Mouse (Mus musculus) hindbrain, embryonic 13.5 days (tissue): ENCODE measurements around the gene Mtf2. TPM values are rescaled to one million over a fixed set of nuclear protein-coding genes. Genes with fewer than 3 reads are reported as not detected.
A peak's percentile ranks its signal among the peaks of the same experiment; 100 is the strongest.
"Not testable (repeated sequence)": the region's sequence is repeated elsewhere in the genome, so short reads cannot be mapped to it uniquely, and the experiment has no call there.

Source experiments
- ATAC-seq: fragments of 200-750 bp; cut with Nextera tagmentation; 2 replicates; pipeline ENCODE4 v1.8.0; 2017; ENCODE audit warnings: moderate TSS enrichment; ENCODE audit not compliant: low FRiP score
- H3K27ac ChIP-seq: fragments of 300-500 bp; sonication (generic); 2 replicates; pipeline ENCODE4 v1.5.1; 2015; ENCODE audit warnings: inconsistent platforms, mild to moderate bottlenecking, moderate library complexity
- H3K27me3 ChIP-seq: fragments of 300-500 bp; sonication (generic); 2 replicates; pipeline ENCODE4 v1.6.1; 2015; ENCODE audit warnings: mild to moderate bottlenecking, inconsistent platforms
- H3K36me3 ChIP-seq: fragments of 300-500 bp; sonication (generic); 2 replicates; pipeline ENCODE4 v1.6.1; 2015; ENCODE audit warnings: mild to moderate bottlenecking, inconsistent platforms
- H3K4me1 ChIP-seq: fragments of 300-500 bp; sonication (generic); replicated peaks from 2 replicates; pipeline ENCODE4 v1.6.1; 2015; ENCODE audit warnings: inconsistent platforms
- H3K4me2 ChIP-seq: fragments of 300-500 bp; sonication (generic); 2 replicates; pipeline ENCODE4 v1.6.1; 2015; ENCODE audit warnings: inconsistent platforms, mild to moderate bottlenecking, moderate library complexity
- H3K4me3 ChIP-seq: fragments of 300-500 bp; sonication (generic); 2 replicates; pipeline ENCODE4 v1.5.1; 2015; ENCODE audit warnings: mild to moderate bottlenecking, inconsistent platforms
- H3K9ac ChIP-seq: fragments of 300-500 bp; sonication (generic); 2 replicates; pipeline ENCODE4 v1.6.1; 2015; ENCODE audit warnings: mild to moderate bottlenecking, inconsistent platforms
- H3K9me3 ChIP-seq: fragments of 300-500 bp; sonication (generic); 2 replicates; pipeline ENCODE4 v1.6.1; 2016; ENCODE audit warnings: inconsistent platforms
- WGBS: fragments of 180-500 bp; shearing (Covaris S2); methylation state at CpG from one replicate; pipeline ENCODE4 v1.1.7; 2015; 5-methylcytosine and 5-hydroxymethylcytosine counted together
- polyA plus RNA-seq: library from polyadenylated mRNA; unstranded; fragments of >200 nt; fragmentation: Nextera tagmentation; extraction: Ambion mirVana; gene quantifications from 2 replicates; pipeline ENCODE4 v1.2.1, GENCODE M21; 2015

The Mtf2 gene
- polyA plus RNA-seq = 119 and 124 TPM in 2 replicates

DNA sequence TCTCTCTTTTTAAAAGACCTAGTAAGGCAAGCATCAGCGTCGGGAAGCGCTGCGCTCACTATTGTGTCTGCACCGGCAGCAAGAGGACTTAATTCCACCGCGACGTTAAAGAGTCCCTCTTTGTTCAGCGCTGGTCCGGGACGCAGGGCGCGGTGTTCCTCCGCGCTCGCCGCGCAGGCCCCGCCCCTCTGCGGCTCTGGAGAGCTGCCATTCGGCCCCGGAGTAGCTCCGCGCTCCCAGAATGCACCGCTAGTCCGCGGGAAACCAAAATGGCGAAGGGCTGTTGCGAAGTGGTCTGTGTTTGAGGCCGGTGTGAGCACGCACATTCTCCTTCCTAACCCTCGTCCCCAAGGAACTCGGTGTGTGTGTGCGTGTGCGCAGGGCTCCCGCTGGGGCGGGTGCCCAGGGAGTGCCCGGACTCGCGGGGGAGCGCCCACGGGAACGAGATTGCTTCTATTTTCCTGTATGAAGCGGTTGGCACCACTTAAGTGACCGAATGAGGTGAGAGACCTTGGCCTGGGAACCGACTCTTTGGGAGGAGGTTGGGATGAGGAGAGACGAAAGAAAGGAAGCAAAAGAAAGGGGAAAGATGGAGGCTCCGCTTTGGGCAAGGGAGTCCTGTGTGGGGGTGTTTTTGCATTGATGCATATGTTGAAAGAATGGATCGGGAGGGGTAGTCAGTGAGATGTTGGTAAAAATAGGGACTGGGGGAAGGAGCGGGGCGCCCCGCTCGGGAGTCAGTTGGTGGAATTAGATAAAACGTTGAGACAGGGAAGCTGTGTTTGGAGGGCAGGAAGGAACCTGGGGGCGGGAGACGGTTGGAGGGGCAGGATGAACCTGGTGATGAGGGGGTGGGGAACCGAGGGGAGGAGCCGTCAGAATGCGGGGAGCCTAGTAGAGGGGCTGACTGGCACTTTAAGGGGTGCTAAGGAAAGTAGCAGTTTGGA, at the start of gene Mtf2:
TSS of gene Mtf2 (plus strand) at position 210 of the 947 bp plus-strand sequence.
- WGBS = under 1% methylated on average over 59 of the region's 59 CpGs
- H3K4me2 ChIP-seq = peak within 1 kb of the TSS; percentile 79
- peaks cover 16% of the 10 kb centered on the region for H3K4me1 ChIP-seq
- peak; percentile 94 for ATAC-seq
- no peaks in the 10 kb centered on the region for H3K27me3 ChIP-seq
- peaks cover 17% of the 10 kb centered on the region for H3K36me3 ChIP-seq
- H3K9me3 ChIP-seq = no peaks in the 10 kb centered on the region
- peak within 1 kb of the TSS; percentile 96 for H3K4me3 ChIP-seq
- peak within 1 kb of the TSS; percentile 99 for H3K9ac ChIP-seq
- H3K27ac ChIP-seq = peak within 1 kb of the TSS; percentile 98

DNA sequence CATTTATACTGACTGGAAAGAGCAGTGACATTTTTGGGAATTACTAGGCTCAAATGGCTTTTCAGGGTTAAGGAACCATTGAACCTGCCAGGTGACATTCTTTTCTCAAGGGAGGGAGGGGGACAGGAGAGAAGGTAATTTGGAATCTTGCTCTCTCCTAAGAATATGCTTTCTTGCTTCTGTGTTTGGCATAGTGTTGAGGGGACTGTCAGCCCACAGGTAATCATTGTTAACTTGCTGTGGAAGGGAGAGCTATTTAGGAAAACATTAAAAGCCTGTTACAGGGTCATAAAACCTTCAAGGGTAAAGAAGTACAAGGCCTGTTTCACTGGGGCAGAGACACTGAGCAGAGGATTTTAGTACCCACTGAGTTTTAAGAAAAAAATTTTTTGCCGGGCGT, 48.2 kb upstream of the Mtf2 start:
- no peak for ATAC-seq
- WGBS = 95% methylated on average over 2 of the region's 2 CpGs

DNA sequence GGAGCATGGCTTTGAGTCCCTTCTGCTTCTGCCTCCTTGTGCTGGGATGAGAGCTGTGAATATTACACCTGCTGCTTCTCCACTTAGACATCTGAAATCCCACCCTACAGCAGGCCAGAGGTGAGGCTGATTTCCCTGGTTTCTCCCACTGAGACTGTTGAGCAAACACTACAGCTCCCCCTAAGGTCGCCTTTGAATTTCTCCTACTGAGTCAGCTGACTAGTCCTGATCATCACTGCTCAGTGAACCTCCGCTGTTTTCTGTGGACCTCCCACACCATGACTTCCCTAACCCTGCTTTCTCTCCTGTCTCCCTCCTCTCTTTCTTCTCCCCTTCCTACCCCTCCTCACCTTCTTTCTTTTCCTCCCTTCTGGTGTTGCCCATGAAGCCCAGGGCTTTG, 46.1 kb upstream of the Mtf2 start:
- no peak overlapping the region for H3K4me2 ChIP-seq
- no peak overlapping the region for H3K9ac ChIP-seq
- no peak overlapping the region for H3K27ac ChIP-seq
- H3K4me3 ChIP-seq = no peak overlapping the region
- no peaks in the 10 kb centered on the region for H3K27me3 ChIP-seq
- no peaks in the 10 kb centered on the region for H3K36me3 ChIP-seq
- 16% methylated on average over 2 of the region's 2 CpGs for WGBS
- ATAC-seq = no peak
- H3K4me1 ChIP-seq = no peaks in the 10 kb centered on the region
- no peaks in the 10 kb centered on the region for H3K9me3 ChIP-seq

More for the DNA sequence above, 48.2 kb upstream of the Mtf2 start:
- Histone ChIP-seq H3K9me3 (no peaks in the 10 kb centered on the region), H3K27me3 (no peaks in the 10 kb centered on the region), H3K9ac (no peak overlapping the region), H3K4me1 (no peaks in the 10 kb centered on the region), H3K4me2 (no peak overlapping the region), H3K36me3 (no peaks in the 10 kb centered on the region), H3K4me3 (no peak overlapping the region), H3K27ac (no peak overlapping the region)

GRCm38 (mm10) chr5:108021346-108021745, 44.1 kb upstream of the Mtf2 start:
- Histone ChIP-seq H3K36me3 (no peaks in the 10 kb centered on the region), H3K4me2 (no peak overlapping the region), H3K9ac (no peak overlapping the region), H3K9me3 (no peaks in the 10 kb centered on the region), H3K27ac (no peak overlapping the region), H3K27me3 (no peaks in the 10 kb centered on the region), H3K4me3 (no peak overlapping the region), H3K4me1 (no peaks in the 10 kb centered on the region)
- 70% methylated on average over 3 of the region's 3 CpGs for WGBS
- no peak for ATAC-seq

DNA sequence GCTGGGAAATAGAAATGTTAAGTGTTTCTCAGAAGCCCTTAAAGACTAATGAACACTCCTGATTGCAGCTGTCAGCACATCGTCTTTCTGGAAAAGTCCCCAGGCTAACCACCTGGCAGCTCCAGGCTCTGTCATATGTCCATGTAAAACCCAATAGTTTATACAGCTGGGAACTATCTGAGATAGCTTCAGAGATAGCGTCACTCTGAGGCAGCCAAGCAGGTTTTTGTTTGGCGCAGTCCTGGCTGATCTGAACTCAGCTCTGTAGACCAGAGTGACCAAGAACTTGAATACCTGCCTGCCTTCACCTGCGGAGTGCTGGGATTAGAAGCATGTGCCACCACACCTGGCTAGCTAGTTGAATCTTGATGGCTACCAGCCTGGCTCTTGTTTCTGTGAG, 37.2 kb upstream of the Mtf2 start:
- no peaks in the 10 kb centered on the region for H3K27me3 ChIP-seq
- no peak overlapping the region for H3K9ac ChIP-seq
- no peak overlapping the region for H3K4me2 ChIP-seq
- ATAC-seq = no peak
- no peak overlapping the region for H3K4me3 ChIP-seq
- H3K36me3 ChIP-seq = no peaks in the 10 kb centered on the region
- WGBS = 90% methylated on average over 4 of the region's 4 CpGs
- H3K4me1 ChIP-seq = no peaks in the 10 kb centered on the region
- H3K27ac ChIP-seq = no peak overlapping the region
- no peaks in the 10 kb centered on the region for H3K9me3 ChIP-seq

DNA sequence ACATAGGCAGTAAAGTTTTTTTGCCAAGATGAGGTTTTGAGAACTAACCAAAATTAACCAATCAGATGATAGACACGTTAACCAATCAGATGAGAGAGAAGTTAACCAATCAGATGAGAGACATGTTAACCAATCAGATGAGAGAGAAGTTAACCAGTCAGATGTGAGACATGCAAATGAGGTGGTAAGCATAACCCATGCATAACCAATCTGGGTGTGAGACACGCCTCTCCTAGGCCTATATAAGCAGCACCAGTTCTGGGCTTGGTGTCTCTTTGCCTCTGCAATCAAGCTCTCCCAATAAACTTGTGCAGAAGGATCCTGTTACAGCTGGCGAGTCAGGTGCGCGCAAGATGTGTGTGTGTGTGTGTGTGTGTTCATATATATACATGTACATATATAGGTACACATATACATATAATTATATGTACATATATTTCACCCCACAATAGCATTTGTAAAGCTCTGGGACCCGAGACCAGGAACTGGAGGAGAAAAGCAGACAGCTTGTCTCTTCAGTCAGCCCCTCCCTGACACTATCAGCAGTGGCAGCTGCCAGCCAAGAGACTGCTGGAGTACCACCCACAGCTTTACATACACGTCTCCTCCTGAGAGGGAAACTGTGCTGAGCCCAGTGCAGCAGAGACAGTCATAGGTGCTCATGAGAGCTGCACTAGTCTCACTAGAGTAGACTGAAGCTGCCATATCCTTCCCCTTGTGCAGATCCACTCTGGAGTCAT, 36.5 kb upstream of the Mtf2 start:
- not testable (repeated sequence) for H3K27me3 ChIP-seq, H3K36me3 ChIP-seq, ATAC-seq, H3K4me3 ChIP-seq, H3K27ac ChIP-seq, H3K4me2 ChIP-seq, H3K9ac ChIP-seq, H3K4me1 ChIP-seq, H3K9me3 ChIP-seq
- WGBS = 94% methylated on average over 7 of the region's 7 CpGs

GRCm38 (mm10) chr5:108029968-108030367, 35.5 kb upstream of the Mtf2 start:
- H3K9me3 ChIP-seq = no peaks in the 10 kb centered on the region
- no peak overlapping the region for H3K27ac ChIP-seq
- H3K36me3 ChIP-seq = no peaks in the 10 kb centered on the region
- no peak overlapping the region for H3K9ac ChIP-seq
- no peak overlapping the region for H3K4me3 ChIP-seq
- H3K4me1 ChIP-seq = no peaks in the 10 kb centered on the region
- ATAC-seq = no peak
- no peaks in the 10 kb centered on the region for H3K27me3 ChIP-seq
- H3K4me2 ChIP-seq = no peak overlapping the region
- WGBS = 91% methylated on average over 2 of the region's 2 CpGs

- no peaks in the 10 kb centered on the region for H3K27me3 ChIP-seq
- no peak for ATAC-seq
- no peak overlapping the region for H3K9ac ChIP-seq
- no peak overlapping the region for H3K4me3 ChIP-seq
- H3K27ac ChIP-seq = no peak overlapping the region
- WGBS = 94% methylated on average over 4 of the region's 4 CpGs
- no peak overlapping the region for H3K4me2 ChIP-seq
- no peaks in the 10 kb centered on the region for H3K9me3 ChIP-seq
- no peaks in the 10 kb centered on the region for H3K36me3 ChIP-seq
- H3K4me1 ChIP-seq = no peaks in the 10 kb centered on the region
Measured at GRCm38 (mm10) chr5:108031267-108031666, 34.2 kb upstream of the Mtf2 start.

- ATAC-seq = no peak
- Histone ChIP-seq H3K4me2 (no peak overlapping the region), H3K27me3 (no peaks in the 10 kb centered on the region), H3K36me3 (no peaks in the 10 kb centered on the region), H3K9ac (no peak overlapping the region), H3K9me3 (no peaks in the 10 kb centered on the region), H3K27ac (no peak overlapping the region), H3K4me3 (no peak overlapping the region), H3K4me1 (no peaks in the 10 kb centered on the region)
- WGBS = 42% methylated on average over 4 of the region's 4 CpGs
Measured at GRCm38 (mm10) chr5:108034194-108034593, 31.3 kb upstream of the Mtf2 start.

DNA sequence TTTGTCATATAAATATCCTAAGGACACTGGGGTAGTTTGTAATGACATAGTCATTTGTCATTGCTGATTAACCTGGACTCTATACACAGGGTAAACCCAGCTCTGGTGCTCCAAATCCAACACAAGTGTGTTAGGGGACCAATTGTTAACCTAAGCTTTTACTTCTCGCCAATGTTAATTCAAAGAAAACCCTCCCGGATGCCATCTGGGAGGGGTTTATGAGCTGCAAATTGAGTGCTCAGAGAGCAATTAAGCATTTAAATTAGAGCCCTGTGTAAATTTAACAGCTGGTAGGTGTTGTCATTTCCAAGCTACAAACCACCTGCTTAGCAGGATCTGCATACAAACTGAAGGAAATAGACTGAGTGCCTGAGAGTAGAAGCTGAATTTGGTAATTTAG, 30.0 kb upstream of the Mtf2 start:
- H3K27me3 ChIP-seq = no peaks in the 10 kb centered on the region
- H3K9me3 ChIP-seq = no peaks in the 10 kb centered on the region
- no peak overlapping the region for H3K27ac ChIP-seq
- H3K4me3 ChIP-seq = no peak overlapping the region
- no peak overlapping the region for H3K4me2 ChIP-seq
- H3K36me3 ChIP-seq = no peaks in the 10 kb centered on the region
- ATAC-seq = peak; percentile 84
- no peaks in the 10 kb centered on the region for H3K4me1 ChIP-seq
- no peak overlapping the region for H3K9ac ChIP-seq
- WGBS = 33% methylated on average over 2 of the region's 2 CpGs

GRCm38 (mm10) chr5:108042061-108042460, 23.4 kb upstream of the Mtf2 start:
- no peak for ATAC-seq
- no peak overlapping the region for H3K9ac ChIP-seq
- H3K4me1 ChIP-seq = no peaks in the 10 kb centered on the region
- H3K36me3 ChIP-seq = no peaks in the 10 kb centered on the region
- 90% methylated on average over 5 of the region's 5 CpGs for WGBS
- no peaks in the 10 kb centered on the region for H3K27me3 ChIP-seq
- H3K27ac ChIP-seq = no peak overlapping the region
- H3K4me3 ChIP-seq = no peak overlapping the region
- H3K4me2 ChIP-seq = no peak overlapping the region
- no peaks in the 10 kb centered on the region for H3K9me3 ChIP-seq

DNA sequence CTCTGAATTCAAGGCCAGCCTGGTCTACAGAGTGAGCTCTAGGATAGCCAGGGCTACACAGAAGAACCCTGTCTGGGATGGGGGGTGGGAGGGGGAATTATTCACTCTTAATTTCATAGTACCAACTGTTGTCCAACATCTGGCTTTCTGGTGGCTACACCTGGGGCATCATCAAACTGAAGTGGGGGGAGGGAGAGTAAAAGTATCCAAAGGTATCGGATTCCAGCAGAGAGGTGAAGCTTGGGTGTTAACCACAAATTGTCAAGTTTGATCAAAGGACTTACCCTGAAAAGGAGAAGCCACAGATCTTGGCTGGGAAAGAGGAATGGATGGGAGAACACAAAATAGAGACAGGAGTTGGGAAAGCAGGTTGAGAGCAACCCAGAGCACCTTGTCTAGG, 21.6 kb upstream of the Mtf2 start:
- H3K36me3 ChIP-seq = no peaks in the 10 kb centered on the region
- H3K4me1 ChIP-seq = no peaks in the 10 kb centered on the region
- no peak overlapping the region for H3K27ac ChIP-seq
- WGBS = 81% methylated on average over 1 of the region's 1 CpGs
- no peak overlapping the region for H3K4me3 ChIP-seq
- H3K27me3 ChIP-seq = no peaks in the 10 kb centered on the region
- no peak overlapping the region for H3K9ac ChIP-seq
- H3K4me2 ChIP-seq = no peak overlapping the region
- ATAC-seq = no peak
- H3K9me3 ChIP-seq = no peaks in the 10 kb centered on the region
